Mouse (Mus musculus): ENCODE measurements around the gene Slc16a11. TPM values are rescaled to one million over a fixed set of nuclear protein-coding genes. Genes with fewer than 3 reads are reported as not detected.

Slc16a11 gene
- polyA plus RNA-seq, 1 experiment from 2014 or later = 2.9 TPM

DNA sequence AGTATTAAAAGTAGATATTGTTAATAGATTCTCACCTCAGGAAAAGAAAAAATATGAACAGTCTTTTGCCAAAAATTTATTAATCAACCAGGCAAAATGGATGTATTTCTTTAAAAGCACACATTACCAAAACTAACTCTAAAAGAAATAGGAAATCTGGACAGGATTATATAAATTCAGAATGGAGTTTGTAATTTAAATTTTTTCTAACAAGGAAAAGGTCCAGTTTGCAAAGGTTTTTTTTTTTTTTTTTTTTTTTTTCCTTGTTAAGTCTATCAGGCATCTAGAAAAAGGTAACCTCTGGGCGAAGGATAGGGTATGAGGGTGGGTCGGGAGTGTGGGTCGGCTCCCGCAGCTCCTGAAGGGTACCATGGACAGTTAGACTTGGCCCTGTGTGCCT is 32.1 kb upstream of the Slc16a11 start:
- WGBS = 89% methylated on average over 4 of the region's 4 CpGs

DNA sequence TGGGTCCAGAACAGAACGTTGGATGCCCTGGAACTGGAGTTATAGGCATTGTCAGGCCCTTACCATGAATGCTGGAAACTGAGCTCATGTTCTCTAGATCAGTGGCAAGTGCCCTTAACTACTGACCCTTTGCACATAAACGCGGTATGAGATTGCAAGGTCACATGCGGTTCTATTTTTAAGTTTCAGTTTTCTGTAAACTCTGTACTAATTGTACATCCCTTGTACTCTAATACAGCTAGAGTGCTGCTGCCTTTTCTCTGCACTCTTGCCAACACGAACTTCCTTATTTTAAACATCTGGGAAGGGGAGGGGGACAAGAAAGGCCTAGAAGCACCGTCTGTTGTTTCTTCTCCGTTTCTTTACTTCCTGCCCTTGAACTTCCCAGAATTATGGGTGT is 27.4 kb upstream of the Slc16a11 start:
- 65% methylated on average over 7 of the region's 7 CpGs for WGBS

More for the DNA sequence above, 32.1 kb upstream of the Slc16a11 start:
- Histone ChIP-seq H3K4me2 (replicated peaks) (no peak overlapping the region), H3K4me3 (replicated peaks) (no peak overlapping the region), H3K27me3 (replicated peaks) (no peaks in the 10 kb centered on the region), H3K36me3 (no peaks in the 10 kb centered on the region), H3K9ac (no peak overlapping the region), H3K27ac (no peak overlapping the region), H3K9me3 (no peaks in the 10 kb centered on the region), H3K4me1 (replicated peaks) (no peaks in the 10 kb centered on the region)
- ATAC-seq = no peak

DNA sequence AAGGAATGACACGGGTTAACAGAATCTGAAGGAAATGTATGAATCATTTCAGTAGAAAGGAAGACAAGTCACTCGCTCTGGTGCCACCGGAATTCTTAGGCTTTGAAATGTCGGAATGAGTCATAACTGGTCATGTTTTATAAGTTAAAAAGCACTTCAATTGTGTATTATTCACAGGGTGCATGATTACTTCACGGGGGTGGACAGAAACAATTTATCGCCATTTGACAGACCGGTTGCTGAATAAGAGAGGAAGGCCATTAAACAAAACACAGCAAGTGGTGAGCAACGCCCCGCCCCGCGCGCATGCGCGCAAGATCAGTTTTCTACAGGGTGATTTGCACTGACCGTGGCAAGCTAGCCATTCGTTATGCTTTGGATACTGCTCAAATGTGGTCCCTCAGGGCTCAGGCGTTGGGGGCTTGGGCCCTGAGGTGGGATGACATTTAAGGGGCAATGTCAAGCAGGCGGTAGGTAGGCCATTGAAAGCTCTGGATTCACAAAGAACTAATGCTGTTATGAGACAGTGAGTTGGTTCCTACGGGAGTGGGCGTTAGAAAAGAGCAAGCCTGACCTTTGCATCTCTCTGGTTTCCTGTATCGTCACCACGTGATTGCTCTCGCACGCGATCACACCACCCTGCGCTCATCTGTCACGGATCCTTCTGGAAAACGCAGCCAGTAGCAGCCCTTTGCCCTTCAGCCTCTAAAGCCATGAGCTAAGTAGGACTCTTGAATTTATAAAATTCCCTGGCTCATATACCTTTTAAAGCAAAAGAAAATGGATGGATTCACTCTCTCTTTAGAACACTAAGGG is 23.0 kb upstream of the Slc16a11 start:
- H3K27me3 ChIP-seq (replicated peaks) = no peaks in the 10 kb centered on the region
- no peaks in the 10 kb centered on the region for H3K4me1 ChIP-seq (replicated peaks)
- no peak overlapping the region for H3K9ac ChIP-seq
- ATAC-seq = no peak
- H3K27ac ChIP-seq = no peak overlapping the region
- WGBS = 85% methylated on average over 28 of the region's 28 CpGs
- no peak overlapping the region for H3K4me3 ChIP-seq (replicated peaks)
- H3K4me2 ChIP-seq (replicated peaks) = no peak overlapping the region
- no peaks in the 10 kb centered on the region for H3K36me3 ChIP-seq
- H3K9me3 ChIP-seq = no peaks in the 10 kb centered on the region

More for the DNA sequence above, 27.4 kb upstream of the Slc16a11 start:
- Histone ChIP-seq H3K27me3 (replicated peaks) (no peaks in the 10 kb centered on the region), H3K4me2 (replicated peaks) (no peak overlapping the region), H3K9ac (no peak overlapping the region), H3K9me3 (no peaks in the 10 kb centered on the region), H3K4me1 (replicated peaks) (no peaks in the 10 kb centered on the region), H3K27ac (no peak overlapping the region), H3K36me3 (no peaks in the 10 kb centered on the region), H3K4me3 (replicated peaks) (no peak overlapping the region)
- ATAC-seq = no peak

DNA sequence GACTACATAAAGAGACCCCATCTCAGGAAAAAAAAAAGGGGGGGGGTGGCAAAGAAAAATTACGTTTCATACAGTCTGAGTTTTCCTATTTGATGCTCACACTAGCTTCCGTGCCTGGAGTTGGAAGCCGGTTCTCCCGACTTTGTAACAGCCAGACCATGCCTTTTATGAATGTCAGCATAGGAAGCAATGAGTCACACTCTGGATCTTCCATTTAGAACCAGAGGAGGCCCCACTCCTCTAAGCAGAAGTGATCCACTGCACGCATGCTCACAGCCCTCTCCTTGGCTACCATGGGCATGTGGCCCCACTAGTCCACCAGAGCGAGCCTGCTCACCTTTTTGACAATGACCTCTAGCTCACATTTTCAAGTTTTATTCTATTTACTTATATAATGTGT is 21.4 kb upstream of the Slc16a11 start:
- H3K27ac ChIP-seq = no peak overlapping the region
- no peak overlapping the region for H3K4me3 ChIP-seq (replicated peaks)
- H3K9ac ChIP-seq = no peak overlapping the region
- no peaks in the 10 kb centered on the region for H3K4me1 ChIP-seq (replicated peaks)
- ATAC-seq = no peak
- no peaks in the 10 kb centered on the region for H3K36me3 ChIP-seq
- WGBS = 78% methylated on average over 6 of the region's 6 CpGs
- no peak overlapping the region for H3K4me2 ChIP-seq (replicated peaks)
- no peaks in the 10 kb centered on the region for H3K9me3 ChIP-seq
- no peaks in the 10 kb centered on the region for H3K27me3 ChIP-seq (replicated peaks)

DNA sequence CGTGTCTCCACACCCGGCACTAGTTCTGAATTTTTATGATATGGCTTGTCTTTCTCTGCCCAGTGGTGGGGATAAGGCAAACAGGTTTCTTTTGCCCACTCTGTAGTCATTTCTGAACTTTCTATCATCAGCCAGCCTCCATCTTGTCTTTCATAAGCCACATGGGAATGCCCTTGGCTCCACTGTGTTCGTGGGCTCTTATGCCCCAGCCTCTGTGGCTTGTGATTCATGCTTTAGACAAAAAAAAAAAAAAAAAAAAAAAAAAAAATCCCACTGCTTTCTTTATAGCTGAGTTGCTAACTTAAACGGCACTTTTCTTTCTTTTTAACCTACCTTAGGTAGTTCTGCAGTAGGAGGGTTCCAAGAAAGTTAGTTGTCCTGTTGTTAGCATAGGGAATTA is 20.4 kb upstream of the Slc16a11 start:
- Histone ChIP-seq H3K4me1 (replicated peaks) (no peaks in the 10 kb centered on the region), H3K9ac (no peak overlapping the region), H3K9me3 (no peaks in the 10 kb centered on the region), H3K27ac (no peak overlapping the region), H3K4me3 (replicated peaks) (no peak overlapping the region), H3K4me2 (replicated peaks) (no peak overlapping the region), H3K27me3 (replicated peaks) (no peaks in the 10 kb centered on the region), H3K36me3 (no peaks in the 10 kb centered on the region)
- no peak for ATAC-seq
- 75% methylated on average over 4 of the region's 4 CpGs for WGBS

DNA sequence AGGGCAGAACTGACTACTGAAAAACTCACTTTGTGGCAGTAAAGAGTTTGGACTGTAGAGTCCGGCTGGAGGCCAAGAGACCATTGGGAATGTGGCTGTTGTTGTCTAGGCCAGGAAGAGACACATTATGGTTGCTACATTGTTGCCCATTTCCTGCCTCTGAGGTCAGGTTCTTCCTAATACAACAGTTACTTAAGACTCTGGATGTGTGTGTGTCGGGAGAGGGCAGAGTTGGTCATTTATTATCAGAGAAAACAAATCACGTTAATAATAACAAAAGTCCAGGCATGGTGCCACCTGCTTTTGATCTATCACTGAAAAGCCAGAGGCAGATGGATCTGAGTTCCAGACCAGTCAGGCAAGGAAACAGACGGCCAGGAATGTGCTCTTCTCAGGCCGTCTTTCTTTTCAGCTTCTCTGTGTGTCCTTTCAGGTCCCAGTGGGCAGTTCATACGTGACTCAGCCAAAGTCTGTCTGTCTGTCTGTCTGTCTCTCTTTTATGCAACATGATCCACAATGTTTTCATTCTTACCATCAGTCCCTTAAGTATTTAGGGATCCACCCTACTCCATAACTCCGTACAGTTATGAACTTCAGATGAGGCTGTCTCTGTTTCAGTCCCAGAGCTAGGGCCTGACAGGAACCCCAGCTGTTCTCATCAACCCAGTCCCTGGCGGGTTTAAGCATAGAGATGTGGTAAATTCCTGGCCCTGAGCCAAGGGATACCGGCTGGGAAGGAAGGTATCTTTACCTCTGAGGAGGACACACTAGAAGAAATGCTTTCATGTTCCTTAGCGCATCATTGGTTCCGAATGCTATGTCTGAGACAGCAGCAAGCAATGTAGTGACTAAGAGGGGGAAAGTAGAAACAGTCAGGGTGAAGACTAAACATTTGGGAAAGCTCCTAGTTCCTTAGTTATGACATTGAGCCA is 18.9 kb upstream of the Slc16a11 start:
- Histone ChIP-seq H3K9me3 (no peaks in the 10 kb centered on the region), H3K4me2 (replicated peaks) (no peak overlapping the region), H3K4me1 (replicated peaks) (no peaks in the 10 kb centered on the region), H3K4me3 (replicated peaks) (no peak overlapping the region), H3K27ac (no peak overlapping the region), H3K9ac (no peak overlapping the region), H3K36me3 (no peaks in the 10 kb centered on the region), H3K27me3 (replicated peaks) (no peaks in the 10 kb centered on the region)
- no peak for ATAC-seq
- WGBS = 43% methylated on average over 11 of the region's 11 CpGs

DNA sequence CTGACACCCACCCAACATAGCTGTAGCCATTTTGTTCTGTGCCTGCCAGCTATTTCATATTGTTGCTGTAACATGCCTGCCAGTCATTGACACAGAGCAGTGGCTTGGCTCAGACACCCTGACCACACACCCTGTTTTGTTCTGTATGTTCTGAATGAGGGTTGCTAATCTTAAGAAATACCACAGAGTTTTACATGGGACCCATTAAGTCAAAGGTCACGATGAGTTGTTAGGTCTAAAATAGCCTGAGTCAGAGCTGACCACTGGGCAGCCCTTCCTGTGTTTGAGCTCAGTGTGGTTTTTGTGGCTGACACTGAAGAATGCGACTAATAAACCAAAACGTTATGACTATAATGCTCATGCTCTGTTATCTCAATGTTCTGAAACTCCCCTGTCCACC is 14.2 kb upstream of the Slc16a11 start:
- no peaks in the 10 kb centered on the region for H3K36me3 ChIP-seq
- no peak overlapping the region for H3K27ac ChIP-seq
- no peak overlapping the region for H3K4me3 ChIP-seq (replicated peaks)
- H3K27me3 ChIP-seq (replicated peaks) = no peaks in the 10 kb centered on the region
- H3K9ac ChIP-seq = no peak overlapping the region
- H3K4me2 ChIP-seq (replicated peaks) = no peak overlapping the region
- 83% methylated on average over 3 of the region's 3 CpGs for whole genome bisulfite sequencing
- no peaks in the 10 kb centered on the region for H3K9me3 ChIP-seq
- ATAC-seq = no peak
- H3K4me1 ChIP-seq (replicated peaks) = no peaks in the 10 kb centered on the region

DNA sequence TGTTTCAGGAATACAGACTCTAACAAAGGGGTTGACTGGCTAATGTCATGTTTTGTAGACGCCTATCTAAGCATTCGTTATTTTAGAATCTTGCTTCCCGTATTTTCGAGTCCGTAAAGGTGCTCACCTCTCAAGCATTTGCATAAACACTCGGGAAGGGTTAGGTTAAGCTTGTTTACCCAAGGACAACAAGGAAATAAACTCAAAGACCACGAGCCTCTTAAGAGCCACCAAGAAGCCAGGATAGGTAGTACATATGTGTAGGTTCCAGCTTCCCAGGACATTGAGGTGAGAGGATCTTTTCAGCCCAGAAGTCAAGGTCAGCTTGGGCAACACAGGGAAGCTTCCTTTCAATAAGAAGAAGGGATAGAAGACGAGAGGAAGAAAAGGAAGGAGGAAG is 13.4 kb upstream of the Slc16a11 start:
- ATAC-seq = no peak
- H3K4me3 ChIP-seq (replicated peaks) = no peak overlapping the region
- H3K9ac ChIP-seq = no peak overlapping the region
- no peaks in the 10 kb centered on the region for H3K4me1 ChIP-seq (replicated peaks)
- no peaks in the 10 kb centered on the region for H3K27me3 ChIP-seq (replicated peaks)
- H3K36me3 ChIP-seq = no peaks in the 10 kb centered on the region
- WGBS = 67% methylated on average over 8 of the region's 8 CpGs
- no peak overlapping the region for H3K27ac ChIP-seq
- no peaks in the 10 kb centered on the region for H3K9me3 ChIP-seq
- H3K4me2 ChIP-seq (replicated peaks) = no peak overlapping the region

DNA sequence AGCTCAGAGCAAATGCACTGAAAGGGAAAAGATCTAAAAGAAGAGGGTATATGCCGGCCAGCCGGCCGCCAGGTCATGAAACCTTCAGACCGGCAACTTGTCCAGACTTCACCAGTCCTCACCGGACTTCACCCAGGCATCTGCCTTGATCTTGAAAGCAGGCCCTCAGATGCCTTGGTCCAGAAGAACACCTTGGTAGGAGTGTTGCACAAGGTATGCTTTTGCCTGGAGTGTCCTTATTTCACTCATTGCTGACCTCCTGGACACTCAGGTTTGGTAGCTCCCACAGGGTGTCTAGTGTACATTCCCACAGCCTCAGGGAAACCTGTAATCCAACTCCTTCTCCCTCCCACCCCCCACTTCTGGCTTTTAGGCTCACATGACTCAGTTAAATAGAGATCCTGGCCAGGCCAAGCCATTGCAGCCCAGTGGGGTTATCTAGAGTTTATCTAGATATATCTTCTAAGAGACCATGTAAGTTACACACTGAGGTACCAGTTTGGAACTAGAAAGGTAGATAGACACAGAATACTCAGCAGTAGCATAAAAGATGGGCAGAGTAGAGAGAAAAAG is 12.4 kb upstream of the Slc16a11 start:
- no peak for ATAC-seq
- Histone ChIP-seq H3K4me2 (replicated peaks) (no peak overlapping the region), H3K27me3 (replicated peaks) (no peaks in the 10 kb centered on the region), H3K4me3 (replicated peaks) (no peak overlapping the region), H3K36me3 (no peaks in the 10 kb centered on the region), H3K4me1 (replicated peaks) (no peaks in the 10 kb centered on the region), H3K9me3 (no peaks in the 10 kb centered on the region), H3K27ac (no peak overlapping the region), H3K9ac (no peak overlapping the region)
- WGBS = 82% methylated on average over 5 of the region's 5 CpGs

DNA sequence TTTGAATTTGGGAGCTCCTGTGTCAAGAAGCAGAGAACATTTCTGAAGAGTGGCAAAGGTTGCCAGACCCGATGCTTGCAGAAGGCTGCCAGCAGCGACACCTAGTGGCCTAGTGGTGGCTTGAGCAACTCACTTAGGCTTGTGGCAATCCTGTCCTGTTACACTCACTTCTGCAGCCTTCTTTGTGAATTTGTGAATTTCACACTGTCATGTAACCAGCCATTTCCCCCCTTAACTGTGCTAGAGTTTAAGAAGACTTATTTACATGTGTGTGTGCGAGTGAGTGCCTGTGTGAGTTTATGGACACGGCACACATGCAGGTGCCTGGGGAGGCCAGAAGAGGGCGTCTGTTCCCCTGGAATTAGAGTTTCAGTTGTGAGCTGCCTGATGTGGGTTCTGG is 10.9 kb upstream of the Slc16a11 start:
- Histone ChIP-seq H3K9me3 (no peaks in the 10 kb centered on the region), H3K4me1 (replicated peaks) (no peaks in the 10 kb centered on the region), H3K9ac (no peak overlapping the region), H3K27me3 (replicated peaks) (no peaks in the 10 kb centered on the region), H3K4me2 (replicated peaks) (no peak overlapping the region), H3K27ac (no peak overlapping the region), H3K4me3 (replicated peaks) (no peak overlapping the region), H3K36me3 (no peaks in the 10 kb centered on the region)
- WGBS = 41% methylated on average over 5 of the region's 5 CpGs
- ATAC-seq = no peak

DNA sequence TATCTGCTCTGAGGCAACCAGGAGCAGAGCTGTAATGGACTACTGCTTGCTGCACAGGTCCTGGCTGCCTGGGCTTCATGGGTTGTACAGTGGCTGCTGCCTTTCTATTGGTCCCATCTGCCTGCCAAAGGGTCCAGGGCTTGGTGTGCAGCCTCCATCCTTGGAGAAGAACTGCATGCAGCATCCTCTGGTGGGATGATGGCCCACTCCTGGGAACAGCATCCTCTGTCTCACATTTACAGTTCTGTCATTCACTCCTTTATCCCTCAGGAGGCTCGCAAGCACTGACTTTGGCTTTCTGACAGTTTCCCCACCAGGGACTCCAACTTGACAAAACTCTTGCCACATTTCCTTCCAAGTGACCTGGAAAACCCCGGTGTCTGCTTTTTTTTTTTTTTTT is 5.8 kb upstream of the Slc16a11 start:
- H3K4me2 ChIP-seq (replicated peaks) = no peak overlapping the region
- H3K4me3 ChIP-seq (replicated peaks) = no peak overlapping the region
- H3K4me1 ChIP-seq (replicated peaks) = no peaks in the 10 kb centered on the region
- 58% methylated on average over 2 of the region's 2 CpGs for WGBS
- H3K27me3 ChIP-seq (replicated peaks) = no peaks in the 10 kb centered on the region
- no peaks in the 10 kb centered on the region for H3K9me3 ChIP-seq
- H3K27ac ChIP-seq = no peak overlapping the region
- no peak for ATAC-seq
- no peak overlapping the region for H3K9ac ChIP-seq
- no peaks in the 10 kb centered on the region for H3K36me3 ChIP-seq

DNA sequence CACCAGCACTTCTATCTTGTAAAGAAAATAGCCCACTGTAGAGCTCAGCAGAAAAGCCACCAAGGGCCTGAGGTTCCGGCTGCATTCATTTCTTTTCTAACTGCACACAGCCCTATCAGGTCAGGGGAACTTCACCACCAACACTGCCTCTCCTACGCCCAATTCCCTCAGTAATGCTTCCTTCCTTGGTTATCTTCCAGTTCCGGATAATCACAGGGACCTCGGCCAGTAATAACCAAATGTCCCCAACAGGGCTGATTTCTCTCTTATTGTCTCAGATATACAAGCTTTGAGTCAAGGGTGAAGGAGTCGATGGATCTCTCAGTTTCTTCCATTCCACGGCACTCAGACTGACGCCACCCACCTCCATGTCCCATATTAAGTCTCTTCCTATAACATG is 5.3 kb upstream of the Slc16a11 start:
- 81% methylated on average over 7 of the region's 7 CpGs for WGBS
- H3K4me1 ChIP-seq (replicated peaks) = no peaks in the 10 kb centered on the region
- H3K9me3 ChIP-seq = no peaks in the 10 kb centered on the region
- no peak for ATAC-seq
- no peak overlapping the region for H3K27ac ChIP-seq
- no peak overlapping the region for H3K4me3 ChIP-seq (replicated peaks)
- H3K27me3 ChIP-seq (replicated peaks) = no peaks in the 10 kb centered on the region
- H3K36me3 ChIP-seq = no peaks in the 10 kb centered on the region
- no peak overlapping the region for H3K4me2 ChIP-seq (replicated peaks)
- H3K9ac ChIP-seq = no peak overlapping the region
